Mouse (Mus musculus) right cerebral cortex, postnatal 4 days (tissue): Measurements from ENCODE around the gene Gcgr.
A peak's percentile ranks its signal among the peaks of the same experiment; 100 is the strongest.
"Not testable (repeated sequence)": the region's sequence is repeated elsewhere in the genome, so short reads cannot be mapped to it uniquely, and the experiment has no call there.

Source experiments
- DNase-seq: peaks from one replicate; pipeline ENCODE4 v3.0.0-alpha.2; 2022

Gcgr gene

DNA sequence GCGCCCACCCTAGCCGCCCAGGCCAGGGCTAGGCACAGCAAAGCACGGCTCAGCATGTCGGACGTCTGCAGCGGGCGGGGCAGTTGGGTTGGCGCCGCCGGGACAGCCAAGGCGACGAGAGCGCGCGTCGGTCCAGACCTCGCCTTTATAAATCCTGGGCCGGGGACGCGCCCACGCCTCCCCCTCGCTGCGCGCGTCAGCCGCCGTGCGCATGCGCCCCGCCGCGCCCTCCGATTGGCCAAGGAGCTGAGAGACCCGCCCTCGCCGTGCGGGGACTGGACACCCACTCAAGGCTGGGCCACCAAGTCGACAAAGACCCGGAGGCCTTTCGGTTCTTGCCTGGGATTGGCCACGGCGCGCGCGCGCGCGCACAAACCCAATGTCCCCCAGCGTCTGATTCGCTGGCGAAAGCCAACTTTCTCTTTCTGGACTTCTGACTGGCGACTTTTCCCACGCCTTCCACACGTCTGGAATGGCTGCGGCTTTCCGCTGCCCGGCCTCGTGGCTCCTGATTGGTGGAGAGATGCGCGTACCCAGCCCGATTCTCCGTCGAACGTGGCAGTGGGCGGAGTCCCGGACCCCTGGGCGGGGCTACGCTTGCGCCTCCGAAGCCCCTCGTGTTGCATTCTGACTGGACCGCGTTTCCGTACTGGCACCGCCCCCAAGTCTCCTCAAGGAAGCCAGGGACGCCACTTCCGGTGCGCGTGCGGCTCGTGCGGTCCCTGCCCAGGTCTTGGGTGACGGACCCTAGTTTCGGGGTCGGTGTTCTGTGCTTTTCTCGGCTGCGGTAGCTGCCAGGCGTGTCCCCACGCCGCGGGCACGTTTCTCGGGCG lies 42.5 kb downstream of the Gcgr start, which contains the start of gene P4hb:
P4hb (minus strand) TSS at position 502 of the 833 bp plus-strand sequence.
- peak; percentile 98 for DNase-seq

DNA sequence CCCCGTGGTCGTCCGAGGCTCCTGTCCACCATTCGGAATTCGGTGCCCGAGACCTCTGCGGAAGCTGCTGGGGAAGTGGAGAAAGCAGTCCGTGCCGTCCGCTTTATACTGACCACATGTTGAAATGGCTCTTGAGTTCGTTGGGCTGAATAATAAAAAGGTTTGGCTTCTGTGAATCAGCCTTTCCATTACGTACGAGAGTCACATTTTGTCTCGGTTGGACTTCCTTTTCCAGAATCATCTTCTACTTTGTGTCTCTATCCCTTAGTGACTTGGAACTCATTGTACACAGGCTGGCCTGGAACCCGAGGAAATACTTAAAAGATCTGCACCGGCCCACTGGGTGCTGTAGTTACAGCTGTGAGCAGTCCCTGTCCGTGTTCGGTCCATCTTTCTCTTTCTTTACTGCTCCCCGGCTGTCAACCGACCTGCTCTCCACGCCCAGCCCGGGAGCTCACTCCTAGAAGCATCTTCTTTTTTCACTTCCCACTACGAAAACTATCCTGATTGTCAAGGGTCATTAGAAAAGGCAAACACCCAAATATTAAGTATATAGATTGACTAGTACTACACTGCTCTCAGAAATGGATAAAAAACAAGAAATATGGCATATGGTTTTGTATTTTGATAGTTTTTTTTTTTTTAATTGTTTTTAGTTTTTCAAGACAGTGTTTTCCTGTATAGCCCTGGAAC lies 43.2 kb downstream of the Gcgr start:
- DNase-seq: no peak

GRCm38 (mm10) chr11:120574278-120574600 lies 43.7 kb downstream of the Gcgr start:
- DNase-seq: no peak

DNA sequence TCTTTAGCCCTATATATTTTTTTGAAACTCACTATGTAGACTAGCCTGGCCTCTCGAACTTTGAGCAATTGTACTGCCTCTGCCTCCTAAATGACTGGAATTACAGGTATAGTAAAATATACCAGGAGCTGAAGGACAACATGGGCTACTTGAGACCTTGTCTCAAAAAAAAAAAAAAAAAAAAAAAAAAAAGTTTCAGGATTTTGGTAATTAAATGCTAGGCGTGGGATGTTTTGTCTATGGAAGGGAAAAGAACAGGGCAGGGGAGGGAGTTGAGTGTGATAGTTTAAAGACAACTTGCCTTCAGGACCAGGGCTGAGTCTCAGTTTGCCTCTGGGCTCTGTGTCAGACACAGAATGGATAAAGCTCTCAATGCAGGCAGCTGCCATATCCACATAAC lies 44.5 kb downstream of the Gcgr start:
- no peak for DNase-seq

- no peak for DNase-seq
Observed at GRCm38 (mm10) chr11:120575940-120576339, 45.4 kb downstream of the Gcgr start.

- DNase-seq: no peak
Observed at GRCm38 (mm10) chr11:120576365-120576981, 46.0 kb downstream of the Gcgr start.

DNA sequence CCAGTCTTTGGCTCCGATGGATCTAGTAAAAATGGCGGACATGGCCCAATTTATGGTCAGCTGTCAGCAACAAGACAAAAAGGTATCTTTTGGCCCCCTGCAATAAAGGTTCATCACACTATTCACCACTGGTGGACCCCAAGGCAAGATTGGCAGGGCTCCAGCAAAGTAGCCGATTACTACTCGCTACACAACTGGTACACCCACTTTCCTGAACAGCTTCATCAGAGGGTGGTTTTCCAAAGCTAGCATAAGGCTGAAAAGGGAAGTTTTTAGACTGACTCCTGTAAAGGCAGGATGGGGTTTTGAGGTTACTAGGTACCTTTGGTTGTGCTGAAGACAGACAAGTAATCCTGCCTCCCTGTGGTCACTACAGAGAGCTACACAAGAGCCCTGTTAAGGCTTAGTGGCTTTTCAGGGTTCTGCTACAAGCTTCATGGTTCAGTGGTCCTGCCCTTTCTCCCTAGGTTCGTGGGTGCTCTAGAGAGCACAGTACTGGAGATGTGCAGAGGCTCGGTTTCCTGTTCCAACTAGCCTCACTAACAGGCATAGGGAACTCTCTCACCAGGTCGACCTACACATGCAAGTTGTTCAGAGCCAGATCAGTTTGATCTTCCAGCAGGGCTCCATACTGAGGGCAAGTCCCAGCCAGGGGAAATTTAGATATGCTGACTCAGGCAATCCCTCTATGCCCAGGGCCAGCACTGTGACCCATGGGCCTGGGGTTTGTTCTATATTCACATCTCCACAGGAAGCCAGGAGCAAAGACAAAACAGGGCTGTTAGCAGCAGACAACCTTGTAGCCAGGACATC lies 46.9 kb downstream of the Gcgr start:
- DNase-seq: peak; percentile 42

GRCm38 (mm10) chr11:120578024-120578693 lies 47.7 kb downstream of the Gcgr start:
- DNase-seq: no peak

DNA sequence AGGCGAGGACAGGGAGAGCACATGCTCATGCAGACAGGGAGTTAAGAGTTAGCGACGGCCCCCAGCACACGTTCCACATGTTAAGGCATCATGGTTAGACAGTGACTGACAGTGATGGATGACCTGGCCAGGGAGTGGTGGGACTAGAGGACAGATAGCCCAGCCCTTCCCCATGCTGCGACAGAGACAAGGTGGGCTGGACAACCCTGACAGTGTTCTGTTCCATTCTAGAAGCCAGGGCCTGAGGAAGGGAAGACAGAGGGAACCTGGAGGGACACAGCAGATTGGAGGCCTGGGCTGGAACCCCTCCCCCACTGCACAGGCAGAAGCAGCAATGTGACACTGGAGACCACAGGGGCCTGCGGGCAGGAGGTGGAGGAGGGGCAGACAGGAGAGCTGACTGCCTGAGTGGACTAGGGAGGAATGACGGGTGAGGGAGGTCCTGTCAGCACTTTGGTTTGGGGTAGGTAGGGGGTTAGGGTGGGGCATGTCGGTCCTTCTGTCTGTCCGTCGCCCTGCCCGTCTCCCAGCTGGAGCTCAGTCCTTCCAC lies 48.3 kb downstream of the Gcgr start:
- no peak for DNase-seq

GRCm38 (mm10) chr11:120579316-120580107 lies 49.0 kb downstream of the Gcgr start:
- DNase-seq: peak; percentile 83

GRCm38 (mm10) chr11:120580190-120580589 lies 49.7 kb downstream of the Gcgr start:
- DNase-seq: no peak

- DNase-seq: peak; percentile 42
Observed at GRCm38 (mm10) chr11:120580871-120581331, 50.4 kb downstream of the Gcgr start.

GRCm38 (mm10) chr11:120581490-120582267 lies 51.2 kb downstream of the Gcgr start, which contains the start of gene Arhgdia:
Gene Arhgdia (minus strand): TSS chr11:120581624.
- peak; percentile 90 for DNase-seq

DNA sequence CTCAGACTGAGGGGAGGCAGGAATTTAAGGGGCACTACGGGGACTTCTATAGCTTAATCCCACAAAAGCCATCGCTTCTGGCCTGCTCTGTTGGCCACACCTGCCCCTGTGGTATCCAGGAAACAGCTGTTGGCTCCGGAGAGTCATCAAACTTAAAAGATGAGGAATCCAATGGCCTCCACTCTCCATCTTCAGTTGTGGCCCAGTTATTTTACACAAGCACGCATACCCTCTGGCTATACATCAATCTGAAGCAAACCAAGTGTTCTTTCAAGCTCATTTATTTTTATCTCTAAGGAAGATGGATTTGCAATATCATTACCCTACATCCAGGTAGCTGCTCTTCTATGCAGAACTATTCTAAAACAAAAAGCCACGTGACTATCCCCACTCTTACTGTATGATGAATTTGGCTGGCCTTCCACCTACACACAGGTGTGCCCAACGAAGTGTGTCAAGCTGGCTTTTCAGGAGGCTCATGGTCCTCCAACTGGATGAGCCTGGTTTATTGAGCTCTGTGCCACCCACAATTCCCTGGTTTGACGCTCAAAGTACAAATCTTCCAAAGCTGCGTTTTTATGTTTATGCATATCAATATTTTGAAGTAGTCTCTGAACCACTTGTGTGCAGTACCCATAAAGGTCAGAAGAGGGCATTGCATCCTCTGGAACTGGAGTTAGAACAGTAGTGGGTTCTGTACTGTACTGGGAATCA lies 51.9 kb downstream of the Gcgr start:
- DNase-seq: no peak

- DNase-seq: not testable (repeated sequence)
Observed at GRCm38 (mm10) chr11:120582982-120583293, 52.4 kb downstream of the Gcgr start.

DNA sequence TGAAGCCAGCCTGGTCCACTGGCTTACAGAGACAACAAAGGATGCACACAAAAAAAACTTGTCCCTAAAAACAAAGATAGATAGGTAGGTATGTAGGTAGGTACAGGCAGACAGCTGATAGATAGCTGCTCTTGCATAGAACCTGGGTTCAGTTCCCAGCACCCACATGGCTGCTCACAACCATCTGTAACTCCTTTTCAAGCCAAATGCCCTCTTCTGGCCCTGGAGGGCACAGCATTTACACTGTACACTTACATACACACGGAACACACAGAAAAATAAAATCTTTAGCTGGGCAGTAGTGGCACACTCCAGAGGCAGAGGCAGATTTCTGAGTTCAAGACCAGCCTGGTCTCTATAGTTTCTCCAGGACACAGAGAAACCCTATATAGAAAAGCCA lies 53.4 kb downstream of the Gcgr start:
- no peak for DNase-seq

- no peak for DNase-seq
Observed at GRCm38 (mm10) chr11:120588531-120588930, 58.0 kb downstream of the Gcgr start.
